Mouse (Mus musculus) lung, postnatal 0 days (tissue): Measurements from ENCODE around the gene Creg1.

Experiments
- CTCF ChIP-seq: IDR thresholded peaks from 2 replicates; pipeline ENCODE4 v1.5.1; 2016; ENCODE audit warnings: antibody characterized with exemption, mild to moderate bottlenecking
- EP300 ChIP-seq: IDR thresholded peaks from 2 replicates; pipeline ENCODE4 v1.6.1; 2016; ENCODE audit warnings: antibody characterized with exemption, mild to moderate bottlenecking, control low read depth

GRCm38 (mm10) chr1:165731553-165731952 lies 32.0 kb upstream of the Creg1 start:
- no peak for TF ChIP-seq EP300
- no peak for TF ChIP-seq CTCF
